Mouse (Mus musculus) testis, postnatal 14 days (tissue): Measurements from ENCODE around the gene Kcng3.

Experiments
- DNase-seq: peaks from one replicate; pipeline ENCODE4 v3.0.0; 2021; ENCODE audit warnings: low spot score

The Kcng3 gene

DNA sequence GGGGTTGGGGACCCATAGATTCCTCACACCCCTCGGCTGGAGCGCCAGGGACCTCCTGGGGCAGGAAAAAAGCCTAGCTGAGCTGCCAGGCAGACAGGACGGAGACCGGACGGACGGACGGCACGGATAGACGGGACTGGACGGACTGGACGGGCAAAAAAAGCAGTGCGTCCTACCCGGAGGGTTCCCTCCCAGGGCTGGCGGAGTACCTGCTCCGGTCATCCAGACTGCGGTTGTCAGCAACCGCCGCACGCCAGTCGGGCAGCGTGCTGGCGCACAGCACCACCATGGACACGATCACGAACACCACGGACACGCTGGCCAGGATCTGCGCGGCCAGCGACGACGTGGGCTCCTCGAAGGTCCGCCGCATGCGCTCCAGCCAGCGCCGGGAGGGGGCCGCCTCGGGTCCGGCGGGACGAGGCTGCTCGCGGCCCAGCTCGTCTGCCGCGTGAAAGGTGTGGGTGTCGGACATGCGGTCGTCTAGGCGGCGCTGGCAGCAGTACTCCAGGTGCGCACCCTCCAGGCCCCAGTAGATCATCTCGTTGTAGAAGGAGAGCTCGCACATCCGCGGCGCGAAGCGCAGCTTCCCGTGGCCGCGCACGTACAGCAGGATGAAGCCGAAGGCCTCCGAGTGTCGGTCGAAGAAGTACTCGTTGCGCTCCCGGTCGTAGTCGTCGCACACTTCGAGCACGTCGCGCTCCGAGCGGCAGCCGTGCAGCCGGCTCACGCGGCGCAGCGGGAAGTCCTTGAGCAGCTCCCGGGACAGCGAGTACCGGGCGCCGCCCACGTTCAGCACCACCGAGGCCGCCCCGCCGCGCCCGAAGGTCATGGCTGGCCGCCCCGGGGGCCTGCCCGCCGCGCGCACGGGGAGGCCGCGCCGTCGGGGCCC lies 662 bp downstream of the Kcng3 start:
- peak; percentile 62 for DNase-seq

DNA sequence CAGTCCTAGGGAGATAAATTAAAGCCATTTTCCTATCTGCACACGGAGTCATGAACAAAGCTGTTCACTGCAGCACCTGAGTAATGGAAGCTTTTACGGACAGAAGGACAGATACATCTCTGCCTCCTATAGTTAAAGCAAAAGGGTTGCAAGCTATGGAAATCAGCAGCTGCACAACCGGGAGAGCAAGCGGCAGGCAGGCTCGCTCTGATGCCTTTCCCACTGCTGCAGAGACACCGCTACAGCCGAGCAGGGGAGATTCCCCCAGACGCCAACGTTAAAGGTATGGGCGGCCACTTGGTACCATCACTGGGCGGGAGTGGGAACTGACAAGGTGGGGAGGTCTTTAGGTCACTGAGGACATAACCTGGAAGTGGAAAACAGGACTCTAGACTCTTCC lies 17.8 kb downstream of the Kcng3 start:
- no peak for DNase-seq

DNA sequence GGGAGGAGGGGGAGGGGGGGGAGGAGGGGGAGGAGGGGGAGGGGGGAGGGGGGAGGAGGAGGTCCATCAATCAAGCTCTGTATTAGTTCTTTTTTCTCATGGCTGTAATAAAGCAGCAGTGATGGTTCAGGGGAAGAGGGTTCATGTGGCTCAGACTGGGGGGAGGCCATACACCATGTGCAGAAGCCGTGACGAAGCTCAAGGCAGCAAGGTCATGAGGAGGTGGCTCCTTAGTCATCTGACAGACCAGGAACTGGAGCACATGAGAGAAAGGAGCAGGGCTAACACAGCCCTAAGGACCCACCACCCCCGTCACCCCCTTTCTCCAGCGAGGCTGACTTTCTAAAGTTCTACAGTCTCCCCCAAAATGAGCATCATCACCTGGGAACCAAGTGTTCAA lies 22.2 kb downstream of the Kcng3 start:
- DNase-seq, result no peak

DNA sequence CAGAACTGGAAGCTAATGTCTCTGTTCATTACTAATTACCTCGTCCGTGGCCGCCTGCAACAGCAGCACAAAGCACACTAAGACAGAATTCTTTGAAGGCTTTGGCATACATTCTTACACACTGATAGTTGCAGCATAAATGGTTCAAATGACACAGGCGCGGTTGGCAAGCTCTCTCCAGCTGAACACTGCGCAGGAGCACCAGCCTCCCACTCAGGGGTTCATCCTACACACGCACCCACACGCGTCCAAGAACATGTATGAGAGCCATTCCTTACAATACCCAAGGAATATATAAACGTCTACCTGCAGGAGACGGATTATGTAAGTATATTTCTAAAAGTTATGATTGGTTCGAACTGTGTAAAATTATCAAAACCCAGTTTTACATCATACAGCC lies 30.7 kb downstream of the Kcng3 start:
- DNase-seq, result no peak

DNA sequence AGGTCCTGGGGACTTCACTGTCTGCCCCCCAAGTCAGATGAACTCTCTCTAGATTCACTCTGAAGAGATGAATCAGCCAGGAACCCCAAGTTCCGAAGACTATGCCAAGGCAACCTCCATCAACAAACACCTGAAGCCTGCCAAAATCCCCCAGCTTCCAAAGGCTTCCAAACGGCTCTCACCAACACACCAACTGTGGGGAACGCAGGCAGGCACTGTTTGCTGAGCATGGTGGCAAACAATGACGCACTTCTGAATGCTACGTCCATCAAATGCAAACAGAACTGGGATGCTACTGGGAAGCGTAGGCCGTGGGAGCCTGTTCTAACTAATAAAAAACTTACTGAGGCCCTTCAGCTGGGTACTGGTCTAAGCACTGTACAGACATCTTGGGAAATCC lies 35.7 kb downstream of the Kcng3 start:
- DNase-seq, result no peak

DNA sequence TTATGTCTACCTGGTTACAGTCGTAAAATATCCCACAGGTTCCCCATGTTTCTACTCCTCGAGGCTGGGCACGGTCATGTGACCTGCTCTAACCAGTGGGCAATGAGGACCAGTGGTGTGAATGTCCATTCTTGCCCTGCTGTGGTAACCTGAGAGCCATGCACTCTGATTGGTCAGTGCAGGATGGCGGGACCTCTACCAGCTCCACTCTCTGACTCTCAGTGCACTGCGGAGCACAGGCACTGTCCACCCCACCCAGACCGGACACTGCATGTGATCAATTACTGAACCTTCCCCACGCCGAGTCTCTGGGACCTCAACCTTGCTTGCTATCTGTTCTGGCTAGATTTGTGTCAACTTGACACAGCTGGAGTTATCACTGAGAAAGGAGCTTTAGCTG lies 37.2 kb downstream of the Kcng3 start:
- no peak for DNase-seq

DNA sequence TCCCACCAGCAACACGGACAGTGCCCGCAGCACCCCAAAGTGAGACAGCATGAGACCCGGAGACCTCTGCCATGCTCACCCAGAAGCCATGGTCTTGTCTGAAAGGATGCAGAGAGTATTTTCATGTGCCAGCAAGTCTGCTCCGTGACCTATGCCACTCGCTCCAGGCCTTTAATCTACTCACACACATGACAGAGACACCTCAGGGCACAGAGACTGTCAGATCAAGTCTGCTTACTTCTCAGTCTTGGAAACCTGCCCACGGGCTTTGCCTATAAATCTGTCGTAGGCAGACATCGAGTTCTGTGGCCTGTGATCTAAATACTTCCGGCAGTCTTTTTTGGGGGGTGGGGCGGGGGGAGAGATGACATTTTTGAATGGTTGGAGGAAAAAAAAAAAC lies 38.3 kb downstream of the Kcng3 start:
- DNase-seq, result no peak

DNA sequence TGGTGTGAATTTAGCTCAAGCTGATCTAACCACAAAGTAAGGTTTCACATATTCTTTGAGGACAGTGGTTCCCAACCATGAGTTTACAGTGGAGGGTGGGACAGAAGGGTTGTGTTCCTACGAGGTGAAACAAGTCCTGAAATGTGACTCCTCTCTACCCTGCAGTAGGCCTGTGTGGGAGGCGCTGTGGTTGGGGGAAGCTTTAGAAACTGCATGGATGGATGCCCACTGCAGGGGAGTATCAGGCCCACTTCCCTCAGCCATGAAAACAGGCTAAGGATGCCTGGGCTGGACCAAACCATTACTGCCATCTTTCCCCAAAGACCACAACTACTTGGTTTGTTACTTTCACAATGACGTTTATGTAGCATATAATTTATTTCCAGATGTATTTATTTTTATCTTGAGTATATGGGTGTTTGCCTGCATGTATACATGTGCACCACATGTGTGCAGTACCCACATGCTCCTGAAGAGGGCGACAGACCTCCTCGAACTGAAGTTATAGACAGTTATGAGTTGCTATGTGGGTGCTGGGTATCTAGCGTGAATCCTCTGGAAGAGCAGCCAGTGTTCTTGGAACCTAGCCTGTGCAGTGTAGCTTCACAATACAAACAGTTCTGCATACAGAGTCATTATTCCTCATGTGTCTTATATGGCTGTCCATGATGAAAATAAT lies 42.9 kb downstream of the Kcng3 start:
- DNase-seq, result peak; percentile 35

DNA sequence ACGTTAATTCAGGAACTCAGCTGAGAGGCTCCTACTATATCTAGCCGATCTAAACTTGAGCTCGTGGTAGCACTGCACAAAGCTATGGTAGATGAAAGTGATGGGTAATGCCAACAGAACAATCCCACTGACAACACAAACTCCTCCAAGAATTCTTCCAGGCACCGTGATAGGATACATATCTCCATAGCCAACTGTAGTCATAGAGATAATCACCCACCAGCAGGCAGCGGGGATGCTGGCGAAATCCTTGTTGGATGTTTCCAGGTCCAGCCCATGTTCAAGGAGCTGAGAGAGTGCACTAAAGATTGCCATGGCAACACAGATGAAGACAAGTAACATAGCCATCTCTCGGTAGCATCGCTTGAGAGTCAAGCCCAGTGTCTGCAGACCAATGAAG lies 44.0 kb downstream of the Kcng3 start:
- DNase-seq, result no peak

DNA sequence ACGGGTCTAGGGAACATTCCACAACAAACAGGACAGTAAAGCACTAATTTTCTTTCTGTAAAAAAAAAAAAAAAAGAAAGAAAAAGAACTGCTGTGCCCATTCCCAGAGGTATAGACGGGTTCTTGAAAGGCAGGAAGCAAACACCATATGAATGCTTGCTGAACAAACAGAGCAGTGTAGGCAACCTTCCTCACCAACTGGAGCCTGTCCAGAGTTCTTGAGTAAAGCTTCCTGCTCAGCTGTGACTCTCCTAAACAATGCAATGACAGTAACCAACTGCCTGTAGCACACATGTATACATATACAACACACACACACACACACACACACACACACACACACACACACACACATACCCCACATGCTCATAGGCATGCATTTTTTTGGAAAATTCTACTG lies 49.1 kb downstream of the Kcng3 start:
- DNase-seq, result no peak

DNA sequence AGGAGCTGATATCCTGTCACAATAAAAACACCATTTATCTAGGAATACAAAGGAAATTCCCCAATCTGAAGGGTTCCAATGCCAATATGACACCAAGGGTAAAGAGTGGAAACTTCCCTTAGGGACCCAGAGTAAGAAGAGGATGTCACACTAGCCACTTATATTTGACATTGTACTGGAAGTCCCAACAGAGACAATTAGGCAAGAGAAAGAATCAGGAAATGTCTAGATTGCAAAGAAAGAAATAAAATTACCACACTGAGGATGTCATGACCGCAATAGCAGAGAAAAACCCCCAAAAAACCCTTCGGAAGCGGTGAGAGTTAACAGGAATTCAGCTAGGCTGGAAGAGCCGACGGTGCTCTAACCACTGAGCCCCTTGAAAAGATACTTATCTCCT lies 51.0 kb downstream of the Kcng3 start:
- DNase-seq, result no peak

DNA sequence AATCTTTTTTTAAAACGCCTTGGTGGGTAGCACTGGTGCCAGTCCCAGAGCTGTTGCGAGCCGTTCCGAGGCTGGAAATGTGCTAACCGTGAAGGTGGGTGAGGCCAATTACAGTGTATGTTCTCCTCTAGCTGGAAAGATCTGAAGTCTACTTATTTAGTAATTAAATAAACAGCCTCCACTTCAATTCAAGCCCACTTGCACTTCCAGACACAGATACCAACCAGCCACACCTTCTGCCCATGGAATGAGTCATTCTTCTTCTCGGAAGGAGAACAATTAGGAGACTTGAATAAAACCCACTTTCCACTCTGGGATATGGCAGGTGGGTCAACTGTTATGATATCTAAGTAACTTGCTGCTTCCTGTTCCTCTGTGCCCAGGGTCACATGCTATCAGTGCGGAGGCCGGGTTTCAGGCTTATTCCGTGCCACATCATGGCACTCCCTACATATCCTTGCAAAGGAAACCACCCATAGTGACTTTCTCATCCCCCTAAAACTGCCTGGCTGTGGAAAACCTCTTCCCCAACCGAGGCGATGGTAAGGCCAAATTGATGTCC lies 54.8 kb downstream of the Kcng3 start:
- no peak for DNase-seq

DNA sequence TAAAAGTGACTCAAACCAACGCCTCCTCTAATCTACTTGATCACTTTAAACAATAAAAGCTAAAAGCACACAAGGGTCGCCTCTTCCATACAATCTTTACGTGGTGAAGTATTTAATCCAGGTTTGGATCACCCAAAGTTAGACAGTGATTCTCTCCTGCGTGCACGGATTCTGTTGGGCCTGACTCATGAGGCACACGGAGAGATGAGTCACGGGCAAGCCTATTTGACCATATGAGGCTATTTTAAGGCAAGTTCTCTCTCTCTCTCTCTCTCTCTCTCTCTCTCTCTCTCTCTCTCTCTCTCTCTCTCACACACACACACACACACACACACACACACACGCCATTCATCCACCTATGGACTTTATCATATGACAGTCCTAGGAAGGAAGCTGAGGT lies 57.1 kb downstream of the Kcng3 start:
- DNase-seq, result no peak

DNA sequence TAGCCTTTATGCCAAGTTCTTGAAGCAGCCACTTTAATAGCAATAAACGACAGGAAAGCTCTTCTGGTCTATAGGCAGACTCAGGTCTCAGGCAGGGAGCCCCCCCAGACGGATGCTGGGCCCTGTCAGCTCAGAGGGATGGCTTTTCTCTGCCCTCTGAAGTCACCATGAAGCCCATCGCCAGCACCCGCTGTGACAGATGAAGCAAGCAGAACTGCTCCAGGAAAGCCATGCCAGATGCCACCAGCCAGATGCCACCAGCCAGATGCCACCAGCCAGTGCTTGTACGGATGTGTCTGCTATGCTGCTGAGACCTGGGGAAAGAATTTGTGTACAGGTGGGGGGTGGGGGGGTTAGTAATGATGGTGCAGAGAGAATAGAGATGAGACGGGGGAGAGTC lies 58.6 kb downstream of the Kcng3 start:
- no peak for DNase-seq

DNA sequence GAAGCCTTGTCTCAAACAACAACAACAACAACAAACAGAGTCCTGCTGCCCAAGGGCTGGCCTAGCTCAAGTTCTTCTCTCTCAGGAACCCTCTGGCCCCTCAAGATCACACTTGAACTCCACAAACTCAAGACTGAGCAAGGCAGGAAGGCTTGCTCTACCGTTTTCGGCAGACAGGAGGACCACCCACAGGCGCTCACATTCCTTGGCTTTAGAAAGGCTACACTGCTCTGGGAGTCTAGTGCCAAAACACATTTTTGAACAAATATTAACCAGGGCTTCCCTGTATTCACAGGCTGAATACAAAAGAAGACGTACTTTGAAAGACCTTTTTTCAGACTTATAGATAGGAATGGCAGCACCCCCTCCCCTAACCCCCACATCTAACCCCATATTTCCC lies 59.3 kb downstream of the Kcng3 start:
- DNase-seq, result no peak

DNA sequence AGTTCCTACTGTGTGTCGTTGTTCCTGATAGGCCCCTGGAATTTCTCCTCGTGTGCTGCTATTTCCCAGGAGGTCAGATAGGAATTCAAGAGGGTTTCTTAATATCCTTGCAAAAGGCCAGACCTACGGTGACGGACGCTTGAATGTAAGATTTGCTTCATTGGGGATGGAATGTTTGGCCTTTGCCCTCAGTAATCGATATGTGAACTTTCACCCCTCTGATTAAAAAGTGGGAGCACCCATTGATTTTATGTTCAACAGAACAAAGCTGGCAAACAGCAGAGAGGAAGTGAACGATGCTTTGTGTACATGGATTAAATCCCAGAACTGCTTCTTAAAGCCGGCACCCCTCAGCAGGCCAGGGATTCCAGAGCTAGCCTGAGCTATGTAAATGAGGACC lies 64.3 kb downstream of the Kcng3 start:
- DNase-seq, result no peak

DNA sequence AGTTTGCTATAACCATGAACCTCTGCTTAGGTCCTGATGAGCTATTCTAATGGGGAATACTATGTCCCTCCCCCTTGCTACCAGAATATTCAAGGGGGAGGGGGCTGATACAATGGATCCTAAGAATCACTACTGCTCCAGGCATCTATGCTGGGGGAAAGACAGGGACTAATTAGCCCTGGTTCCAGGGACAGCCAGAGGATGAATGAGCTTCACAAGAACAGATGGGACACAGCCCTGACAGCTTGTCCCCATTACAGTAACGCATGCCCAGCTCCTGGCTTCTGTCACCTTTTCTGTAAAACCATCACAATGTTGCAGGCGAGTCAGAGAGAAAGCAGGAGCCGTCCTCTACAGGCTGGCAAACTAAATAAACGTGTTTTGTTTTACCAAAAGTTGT lies 66.2 kb downstream of the Kcng3 start:
- DNase-seq, result no peak

DNA sequence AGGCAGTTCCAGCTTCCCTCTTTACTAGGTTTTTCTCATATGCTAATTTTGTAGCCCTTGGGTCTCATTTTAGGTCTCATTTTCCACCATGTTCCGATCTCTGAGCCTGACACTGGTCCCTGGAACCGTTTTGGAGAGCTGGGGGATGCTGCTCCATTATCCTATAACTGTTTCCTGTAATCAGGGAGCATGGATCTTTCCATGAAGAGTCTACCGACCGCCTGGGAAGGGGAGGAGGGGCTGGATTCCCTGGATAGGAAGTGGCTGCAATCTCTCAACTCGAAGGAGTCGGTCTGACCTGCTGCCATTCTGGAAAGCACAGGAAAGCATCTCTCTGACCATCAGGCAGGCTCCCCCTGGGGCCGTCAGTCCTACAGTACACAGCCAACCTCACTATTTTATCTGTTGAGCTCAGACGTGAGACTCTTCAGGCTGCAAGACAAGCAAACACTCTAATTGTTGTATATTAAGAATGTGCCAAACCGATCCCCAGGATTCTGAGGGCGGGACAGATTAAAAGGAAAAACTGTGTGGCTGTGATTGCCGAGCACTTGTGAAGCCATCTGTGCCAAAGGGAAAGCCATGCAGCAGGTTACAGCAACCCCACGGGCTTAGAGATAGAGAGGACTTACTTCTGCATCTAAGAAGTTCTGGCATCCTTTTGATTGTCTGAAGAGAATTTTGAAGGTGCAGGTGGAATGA lies 67.4 kb downstream of the Kcng3 start:
- DNase-seq, result no peak

DNA sequence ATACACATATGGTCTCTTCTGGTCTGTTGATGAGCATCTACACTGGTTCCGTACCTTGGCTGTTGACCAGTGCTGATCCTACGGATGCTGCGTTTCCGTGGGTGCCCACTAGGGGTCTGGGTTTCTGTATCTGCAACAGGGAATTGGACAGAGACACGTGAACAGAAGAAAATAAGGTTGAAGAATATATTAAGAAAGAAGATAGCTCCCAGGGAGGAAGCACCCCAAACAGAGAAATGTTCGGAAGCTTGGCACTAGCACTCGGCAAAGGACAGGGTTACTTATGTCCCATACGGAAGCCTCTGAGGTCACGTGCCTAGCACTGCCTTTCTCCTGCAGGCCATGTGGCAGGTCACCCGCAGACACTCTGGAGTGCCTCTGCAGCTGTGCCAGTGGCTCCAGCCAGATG lies 68.0 kb downstream of the Kcng3 start:
- no peak for DNase-seq

DNA sequence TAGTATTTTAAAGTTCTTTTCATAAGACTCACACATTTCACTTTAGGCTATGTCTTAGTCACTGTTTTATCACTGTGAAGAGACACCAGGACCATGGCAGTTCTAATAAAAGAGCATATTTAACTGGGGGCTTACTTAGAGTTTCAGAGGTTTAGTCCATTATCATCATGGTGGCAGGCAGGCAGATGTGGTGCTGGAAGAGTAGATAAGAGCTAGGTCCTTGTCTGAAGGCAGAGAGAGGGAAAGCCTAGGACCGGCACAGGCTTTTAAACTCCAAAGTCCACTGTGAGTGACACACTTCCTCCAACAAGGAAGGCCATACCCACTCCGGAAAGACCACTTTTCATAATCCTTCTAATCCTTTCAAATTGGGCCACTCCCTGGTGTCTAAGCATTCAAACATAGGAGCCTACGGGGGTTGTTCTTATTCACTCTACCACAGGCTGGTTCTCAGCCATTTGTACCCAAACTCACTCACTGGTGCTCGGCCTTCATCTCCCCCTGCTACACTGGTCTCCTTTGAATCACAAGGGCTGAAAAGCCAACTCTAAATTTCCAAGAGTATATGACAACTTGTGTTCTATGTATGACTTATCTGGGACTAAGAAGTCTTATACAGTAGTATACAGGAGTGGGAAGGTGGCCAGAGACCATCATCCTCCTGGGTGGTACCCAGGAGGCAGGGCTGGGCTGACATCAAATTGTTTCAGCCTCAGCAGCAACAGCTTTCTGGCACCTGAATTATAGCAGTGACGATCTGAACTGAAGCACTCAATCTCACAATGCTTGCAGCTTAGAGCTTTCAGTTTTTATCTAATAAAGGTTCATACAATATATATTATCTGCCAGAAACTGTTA lies 69.3 kb downstream of the Kcng3 start:
- no peak for DNase-seq

DNA sequence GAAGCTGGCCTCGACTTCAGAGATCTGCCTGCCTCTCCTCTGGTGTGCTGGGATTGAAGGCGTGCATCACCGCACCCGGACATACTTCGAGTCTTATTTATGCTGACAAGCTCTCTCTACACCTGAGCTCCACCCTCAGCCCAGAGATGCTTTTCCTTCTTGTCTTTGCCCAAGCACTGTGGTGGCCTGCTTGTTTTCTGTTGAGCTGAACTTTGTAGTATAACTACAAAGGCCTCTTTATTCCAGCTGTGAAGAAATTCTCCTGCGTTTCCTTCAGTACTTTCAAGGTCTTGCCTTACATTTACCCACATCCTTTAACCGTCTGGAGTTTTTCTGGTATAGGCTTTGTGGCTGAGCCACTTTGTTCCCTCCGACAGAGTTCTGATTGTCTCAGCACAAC lies 72.6 kb downstream of the Kcng3 start:
- no peak for DNase-seq

DNA sequence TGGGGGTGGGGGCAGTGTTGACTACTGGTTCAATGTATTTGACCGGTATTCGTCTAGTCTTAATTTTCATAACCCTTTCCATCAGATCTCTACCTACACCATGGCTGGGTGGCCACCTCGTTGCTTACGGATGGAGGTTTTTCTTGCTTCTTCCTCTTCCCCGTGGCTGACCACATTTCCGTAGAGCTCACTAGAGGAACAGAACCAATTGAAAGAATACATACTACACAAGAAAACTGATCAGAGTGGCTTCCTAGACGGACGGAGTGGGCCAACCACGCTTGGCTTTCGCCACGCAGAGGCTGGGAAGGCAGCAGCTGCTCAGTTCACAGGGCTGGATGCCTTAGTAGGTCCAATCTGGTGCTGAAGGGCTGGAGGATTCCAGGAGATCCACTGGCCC lies 75.9 kb downstream of the Kcng3 start:
- no peak for DNase-seq
